Mouse (Mus musculus) embryo, embryonic 9.5 days (tissue): ENCODE results near the gene Gtf2f1.
"Not testable (repeated sequence)": the region's sequence is repeated elsewhere in the genome, so short reads cannot be mapped to it uniquely, and the experiment has no call there.

ENCODE experiments used
- DNase-seq: peaks from one replicate; pipeline ENCODE4 v3.0.0-alpha.2; 2017; ENCODE audit errors: extremely low spot score

The Gtf2f1 gene

GRCm38 (mm10) chr17:57011236-57012141 lies at the start of gene Gtf2f1, which contains the start of gene Gm17949:
Gene Gtf2f1 (minus strand): TSS chr17:57011288.
Gene Gm17949 (plus strand): TSS chr17:57011469.
- DNase-seq: peak; percentile 98

- peak; percentile 92 for DNase-seq
These were observed 49.2 kb upstream of the Gtf2f1 start for GRCm38 (mm10) chr17:57060231-57060801.

GRCm38 (mm10) chr17:57059486-57059977 lies 48.4 kb upstream of the Gtf2f1 start, which contains the start of gene Slc25a23:
Gene Slc25a23 (minus strand): TSS chr17:57059863.
- DNase-seq: peak; percentile 88

GRCm38 (mm10) chr17:57058891-57059485 lies 47.9 kb upstream of the Gtf2f1 start, which contains the start of gene Crb3:
Gene Crb3 (plus strand): TSS chr17:57059105.
- DNase-seq: no peak

GRCm38 (mm10) chr17:57056246-57056645 lies 45.2 kb upstream of the Gtf2f1 start:
- no peak for DNase-seq

GRCm38 (mm10) chr17:57051679-57052078 lies 40.6 kb upstream of the Gtf2f1 start:
- DNase-seq: not testable (repeated sequence)

- no peak for DNase-seq
These were observed 37.7 kb upstream of the Gtf2f1 start for GRCm38 (mm10) chr17:57048816-57049215.

GRCm38 (mm10) chr17:57047406-57047805 lies 36.3 kb upstream of the Gtf2f1 start:
- no peak for DNase-seq

GRCm38 (mm10) chr17:57041554-57041953 lies 30.5 kb upstream of the Gtf2f1 start, which contains the start of gene Slc25a41:
Gene Slc25a41 (minus strand): TSS chr17:57041654.
- DNase-seq: no peak

- no peak for DNase-seq
These were observed 27.9 kb upstream of the Gtf2f1 start for GRCm38 (mm10) chr17:57038978-57039377.

- no peak for DNase-seq
These were observed 21.8 kb upstream of the Gtf2f1 start for GRCm38 (mm10) chr17:57032854-57033253.

- DNase-seq: peak; percentile 99
These were observed 20.8 kb upstream of the Gtf2f1 start for GRCm38 (mm10) chr17:57031661-57032420.

GRCm38 (mm10) chr17:57030931-57031660 lies 20.0 kb upstream of the Gtf2f1 start, which contains the start of gene Khsrp:
Gene Khsrp (minus strand): TSS chr17:57031522.
- peak; percentile 65 for DNase-seq

GRCm38 (mm10) chr17:57029691-57030090 lies 18.6 kb upstream of the Gtf2f1 start:
- DNase-seq: no peak

GRCm38 (mm10) chr17:57027471-57027870 lies 16.4 kb upstream of the Gtf2f1 start:
- DNase-seq: no peak

GRCm38 (mm10) chr17:57020960-57021359 lies 9.9 kb upstream of the Gtf2f1 start:
- no peak for DNase-seq

- DNase-seq: no peak
These were observed 8.6 kb upstream of the Gtf2f1 start for GRCm38 (mm10) chr17:57019693-57020092.

- DNase-seq: no peak
These were observed 1.2 kb upstream of the Gtf2f1 start for GRCm38 (mm10) chr17:57012245-57012795.

GRCm38 (mm10) chr17:57010911-57011235 lies 215 bp downstream of the Gtf2f1 start:
- DNase-seq: no peak

- DNase-seq: no peak
These were observed 3.8 kb downstream of the Gtf2f1 start for GRCm38 (mm10) chr17:57007137-57007905.
